In the genomic region with DNA sequence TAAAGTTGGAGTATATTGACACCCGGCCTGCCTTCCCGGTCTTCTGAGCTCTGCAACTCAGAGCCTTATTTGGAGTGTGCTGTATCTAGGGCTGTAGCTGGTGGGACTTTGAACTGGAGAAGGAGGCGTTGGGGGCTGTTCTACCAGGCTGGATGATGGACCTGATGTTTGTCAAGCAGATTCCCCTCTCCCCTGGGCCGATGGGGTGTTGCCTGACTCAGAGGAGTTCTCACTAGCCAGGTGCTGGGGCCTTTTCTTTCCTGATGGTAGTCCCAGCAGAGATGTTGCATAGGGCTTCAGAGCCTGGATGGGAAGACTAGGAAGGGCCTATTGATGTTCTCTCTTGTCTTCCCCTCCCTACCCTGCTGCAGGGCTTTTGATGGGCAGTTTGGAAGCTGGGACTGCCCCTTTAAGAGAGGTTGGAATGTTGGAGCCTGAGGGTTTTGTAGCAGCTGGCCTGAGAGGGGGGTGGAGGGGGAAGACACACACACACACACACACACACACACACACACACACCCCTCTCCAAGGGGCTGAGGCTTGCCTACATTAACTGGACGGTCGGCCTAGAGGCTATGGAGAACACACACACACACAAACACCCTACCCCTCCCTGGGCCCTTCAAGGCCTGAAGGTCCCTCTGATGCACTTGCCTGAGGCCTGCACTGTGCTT, we compare ENCODE assay signal across 8 mouse cellular contexts. TPM values are rescaled to one million over a fixed set of nuclear protein-coding genes. Genes with fewer than 3 reads are reported as not detected.
DNase-seq lines count a peak whose midpoint lies in the region; ATAC-seq and TF ChIP-seq lines count a peak whose summit lies in the region.

No protein-coding gene starts in this region.

- peak overlapping the region; percentile 98 for H3K4me3 ChIP-seq in spleen, adult 2 months (ENCODE audit: extremely low read depth, insufficient read depth, insufficient read length)
- H3K4me3 ChIP-seq in heart, postnatal 0 days (ENCODE audit: low read depth, low read length), result peak overlapping the region; percentile 92
- peak overlapping the region; percentile 84 for H3K4me3 ChIP-seq in midbrain, embryonic 10.5 days

- no peak overlapping the region; the same call in 1 of the 2 replicates for H3K27ac ChIP-seq in spleen, adult 2 months (ENCODE audit: insufficient read depth, low read length)
- H3K27ac ChIP-seq in heart, postnatal 0 days (ENCODE audit: low read depth), result peak overlapping the region; percentile 95
- H3K27ac ChIP-seq in midbrain, embryonic 10.5 days (replicated peaks), result peak overlapping the region; percentile 96

- peak overlapping the region; percentile 93 for H3K9ac ChIP-seq in heart, postnatal 0 days (replicated peaks; ENCODE audit: low read depth, low read length)

- peaks cover 9% of the 10 kb centered on the region; the same call in 1 of the 2 replicates for H3K4me1 ChIP-seq in spleen, adult 2 months (ENCODE audit: control insufficient read depth, insufficient read depth, insufficient read length)
- peaks cover 16% of the 10 kb centered on the region for H3K4me1 ChIP-seq in heart, postnatal 0 days (ENCODE audit: control insufficient read depth, insufficient read depth)
- peaks cover 32% of the 10 kb centered on the region for H3K4me1 ChIP-seq in midbrain, embryonic 10.5 days

- no peak for TF ChIP-seq POLR2A in spleen, adult 2 months (IDR thresholded peaks at IDR 0.05; ENCODE audit: low read depth, low read length)

- no peak for DNase-seq in spleen, adult 2 months (ENCODE audit: low read depth in 1 of 2, low spot score in 2 of 2)
- no peak for DNase-seq in spleen, postnatal 4 days (ENCODE audit: low spot score in 2 of 2)
- peak; percentile 83 for DNase-seq in embryo, embryonic 10.5 days (ENCODE audit: low spot score)
- DNase-seq in heart, postnatal 0 days (ENCODE audit: low spot score), result peak; percentile 45
- peak; percentile 39 to 54 for DNase-seq in kidney, postnatal 36 days
- peak; percentile 75 for DNase-seq in midbrain, embryonic 10.5 days (ENCODE audit: low spot score)
- no peak for DNase-seq in ovary, postnatal 36 days (ENCODE audit: low spot score)
- DNase-seq in layer of hippocampus, adult 9-11 months, result no peak

- peak; percentile 45 for ATAC-seq in heart, postnatal 0 days (ENCODE audit: insufficient read depth, low read depth)

- no peaks in the 10 kb centered on the region for H3K9me3 ChIP-seq in heart, postnatal 0 days (replicated peaks; ENCODE audit: control insufficient read depth, low read length)
- no peaks in the 10 kb centered on the region for H3K9me3 ChIP-seq in midbrain, embryonic 10.5 days (replicated peaks)

- WGBS in spleen, adult 2 months, result 11% methylated on average over 6 of the region's 6 CpGs
- 0% methylated on average over 5 of the region's 6 CpGs for WGBS in heart, postnatal 0 days
- 2% methylated on average over 6 of the region's 6 CpGs for WGBS in midbrain, embryonic 10.5 days

- H3K36me3 ChIP-seq in spleen, adult 2 months (ENCODE audit: control insufficient read depth, insufficient read depth, low read length), result no peaks in the 10 kb centered on the region
- H3K36me3 ChIP-seq in heart, postnatal 0 days (replicated peaks; ENCODE audit: control insufficient read depth, insufficient read depth, low read length), result peaks cover 16% of the 10 kb centered on the region
- H3K36me3 ChIP-seq in midbrain, embryonic 10.5 days, result peaks cover 34% of the 10 kb centered on the region

- H3K27me3 ChIP-seq in spleen, adult 2 months (ENCODE audit: control insufficient read depth, insufficient read depth, low read length), result no peaks in the 10 kb centered on the region
- no peaks in the 10 kb centered on the region for H3K27me3 ChIP-seq in heart, postnatal 0 days (ENCODE audit: control insufficient read depth, insufficient read depth, low read length)
- no peaks in the 10 kb centered on the region for H3K27me3 ChIP-seq in midbrain, embryonic 10.5 days (ENCODE audit: low read depth, poor library complexity, severe bottlenecking)

- TF ChIP-seq CTCF in spleen, adult 2 months (IDR thresholded peaks at IDR 0.05; ENCODE audit: extremely low read depth, insufficient read depth, insufficient read length, insufficient replicate concordance), result no peak
- no peak for TF ChIP-seq CTCF in heart, postnatal 0 days (IDR thresholded peaks at IDR 0.05; ENCODE audit: low read depth)

- H3K4me2 ChIP-seq in heart, postnatal 0 days (ENCODE audit: low read depth, low read length), result peak overlapping the region; percentile 83

- no peak for TF ChIP-seq EP300 in heart, postnatal 0 days (IDR thresholded peaks at IDR 0.05; ENCODE audit: low read depth)

RNA-seq across cellular contexts. Expression of gene Dvl3, which starts 1.1 kb away (rescaled TPM):
- 25.0 and 30.8 TPM in 2 replicates for polyA plus RNA-seq in spleen, adult 2 months (2012; rRNA removed)
- total RNA-seq in heart, postnatal 0 days (2014; rRNA removed; ENCODE audit: low replicate concordance), result 30.1 and 36.9 TPM in 2 replicates
- polyA plus RNA-seq in heart, postnatal 0 days (2015; fragmentation: Nextera tagmentation; extraction: Ambion mirVana), result 10.0 and 11.4 TPM in 2 replicates
- polyA plus RNA-seq in midbrain, embryonic 10.5 days (2016; fragmentation: Nextera tagmentation; extraction: Ambion mirVana), result 28.5 and 37.5 TPM in 2 replicates

RNA-seq across cellular contexts. Expression of gene Ap2m1, which starts 17.4 kb away (rescaled TPM):
- 241 and 277 TPM in 2 replicates for polyA plus RNA-seq in spleen, adult 2 months (2012; rRNA removed)
- 327 and 429 TPM in 2 replicates for total RNA-seq in heart, postnatal 0 days (2014; rRNA removed; ENCODE audit: low replicate concordance)
- polyA plus RNA-seq in heart, postnatal 0 days (2015; fragmentation: Nextera tagmentation; extraction: Ambion mirVana), result 363 and 375 TPM in 2 replicates
- 711 and 831 TPM in 2 replicates for polyA plus RNA-seq in midbrain, embryonic 10.5 days (2016; fragmentation: Nextera tagmentation; extraction: Ambion mirVana)

RNA-seq across cellular contexts. Expression of gene Eif2b5, which starts 19.2 kb away (rescaled TPM):
- 16.6 and 17.5 TPM in 2 replicates for polyA plus RNA-seq in spleen, adult 2 months (2012; rRNA removed)
- total RNA-seq in heart, postnatal 0 days (2014; rRNA removed; ENCODE audit: low replicate concordance), result 67.6 and 86.3 TPM in 2 replicates
- polyA plus RNA-seq in heart, postnatal 0 days (2015; fragmentation: Nextera tagmentation; extraction: Ambion mirVana), result 60.0 and 60.2 TPM in 2 replicates
- polyA plus RNA-seq in midbrain, embryonic 10.5 days (2016; fragmentation: Nextera tagmentation; extraction: Ambion mirVana), result 151 TPM in 2 replicates

RNA-seq across cellular contexts. Expression of gene Abcf3, which starts 30.5 kb away (rescaled TPM):
- polyA plus RNA-seq in spleen, adult 2 months (2012; rRNA removed), result 27.3 and 32.6 TPM in 2 replicates
- 47.1 and 76.5 TPM in 2 replicates for total RNA-seq in heart, postnatal 0 days (2014; rRNA removed; ENCODE audit: low replicate concordance)
- polyA plus RNA-seq in heart, postnatal 0 days (2015; fragmentation: Nextera tagmentation; extraction: Ambion mirVana), result 42.2 and 44.3 TPM in 2 replicates
- 58.9 and 62.2 TPM in 2 replicates for polyA plus RNA-seq in midbrain, embryonic 10.5 days (2016; fragmentation: Nextera tagmentation; extraction: Ambion mirVana)

Comparison
In these comparisons a context has a peak if more than half of its experiments do, and no peak if none do; other contexts are left out.
1. DNase-seq: peak in embryo, embryonic 10.5 days (single experiment), heart, postnatal 0 days (single experiment), kidney, postnatal 36 days (2 of 2) and midbrain, embryonic 10.5 days (single experiment); none in spleen, adult 2 months (0 of 2), spleen, postnatal 4 days (0 of 2), ovary, postnatal 36 days (single experiment) and layer of hippocampus, adult 9-11 months (single experiment).
2. Peak in every context shown above with its lines, with median percentiles within 50 percentile points of each other: H3K4me3 ChIP-seq.